ENCODE assay signal across 29 mouse cellular contexts in the genomic region with DNA sequence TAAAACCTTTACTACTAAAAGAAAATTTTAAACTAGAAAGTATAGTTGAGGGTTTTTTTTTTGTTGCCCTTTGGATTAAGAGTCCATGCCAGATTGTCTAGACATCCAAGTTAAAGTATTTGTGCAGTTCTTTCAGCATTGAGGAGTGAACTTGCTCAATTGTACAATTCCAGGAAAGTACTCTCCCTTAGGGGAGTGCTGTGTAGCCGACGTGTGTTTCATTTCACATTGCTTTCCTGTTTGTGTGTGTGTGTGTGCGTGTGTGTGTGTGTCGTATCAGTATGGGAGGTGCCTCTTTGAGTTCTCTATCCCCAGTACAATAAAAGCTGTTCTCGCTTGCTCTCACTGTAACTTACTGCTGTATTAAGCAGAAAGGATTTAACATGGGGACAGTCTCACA.
DNase-seq lines count a peak whose midpoint lies in the region; ATAC-seq and TF ChIP-seq lines count a peak whose summit lies in the region.
"Had no signal": no experiment of that assay in that cellular context is flagged by ENCODE, and none has a peak within 500 bp of the region (broad histone marks: within the 10 kb centered on the region; RNA-seq: fewer than 3 reads in every experiment).

No protein-coding gene starts in this region.

- H3K4me2 ChIP-seq in hindbrain, embryonic 13.5 days, result no peak overlapping the region
- H3K4me2 ChIP-seq in hindbrain, embryonic 12.5 days (replicated peaks), result no peak overlapping the region
- no peak overlapping the region for H3K4me2 ChIP-seq in lung, postnatal 0 days (replicated peaks; ENCODE audit: low read depth, low read length)
- H3K4me2 ChIP-seq: intestine, embryonic 15.5 days; kidney, embryonic 15.5 days; limb, embryonic 12.5 days; liver, embryonic 11.5 days; midbrain, embryonic 15.5 days; neural tube, embryonic 12.5 days had no signal

- peaks cover 42% of the 10 kb centered on the region for H3K36me3 ChIP-seq in hindbrain, embryonic 13.5 days
- peaks cover 34% of the 10 kb centered on the region for H3K36me3 ChIP-seq in hindbrain, embryonic 12.5 days
- no peaks in the 10 kb centered on the region for H3K36me3 ChIP-seq in lung, postnatal 0 days (ENCODE audit: insufficient read depth, low read length)
- H3K36me3 ChIP-seq: intestine, embryonic 15.5 days had no signal

- no peaks in the 10 kb centered on the region for H3K27me3 ChIP-seq in hindbrain, embryonic 13.5 days
- H3K27me3 ChIP-seq in hindbrain, embryonic 12.5 days, result no peaks in the 10 kb centered on the region
- H3K27me3 ChIP-seq in lung, postnatal 0 days (replicated peaks; ENCODE audit: insufficient read depth, low read length), result no peaks in the 10 kb centered on the region
- H3K27me3 ChIP-seq: intestine, embryonic 15.5 days; kidney, embryonic 15.5 days; limb, embryonic 12.5 days; midbrain, embryonic 15.5 days; neural tube, embryonic 12.5 days had no signal

- peak; percentile 71 for TF ChIP-seq EP300 in lung, postnatal 0 days (IDR thresholded peaks at IDR 0.05)

- H3K9me3 ChIP-seq in hindbrain, embryonic 13.5 days, result no peaks in the 10 kb centered on the region
- H3K9me3 ChIP-seq in hindbrain, embryonic 12.5 days (replicated peaks), result no peaks in the 10 kb centered on the region
- no peaks in the 10 kb centered on the region for H3K9me3 ChIP-seq in lung, postnatal 0 days (ENCODE audit: low read length)
- H3K9me3 ChIP-seq: intestine, embryonic 15.5 days; kidney, embryonic 15.5 days; limb, embryonic 12.5 days; midbrain, embryonic 10.5 days; midbrain, embryonic 15.5 days; neural tube, embryonic 12.5 days had no signal

- TF ChIP-seq CTCF in lung, postnatal 0 days (IDR thresholded peaks at IDR 0.05), result no peak

- H3K4me1 ChIP-seq in hindbrain, embryonic 13.5 days (replicated peaks), result peaks cover 19% of the 10 kb centered on the region
- H3K4me1 ChIP-seq in hindbrain, embryonic 12.5 days, result peaks cover 21% of the 10 kb centered on the region
- peaks cover 8% of the 10 kb centered on the region; the same call in 1 of the 2 replicates for H3K4me1 ChIP-seq in lung, postnatal 0 days (ENCODE audit: insufficient read depth, low read depth, low read length)

- ATAC-seq in hindbrain, embryonic 13.5 days (ENCODE audit: low FRiP score), result no peak
- ATAC-seq in hindbrain, embryonic 12.5 days (ENCODE audit: low FRiP score), result no peak
- ATAC-seq in lung, postnatal 0 days, result peak; percentile 78
- ATAC-seq: activated CD4-positive, CD25-positive, alpha-beta regulatory T cell, adult 4 months; forebrain, embryonic 16.5 days; hindbrain, embryonic 16.5 days; intestine, embryonic 15.5 days; midbrain, embryonic 15.5 days had no signal

- WGBS in hindbrain, embryonic 13.5 days, result 74% methylated on average over 5 of the region's 5 CpGs
- WGBS in hindbrain, embryonic 12.5 days, result 73% methylated on average over 5 of the region's 5 CpGs
- 55% methylated on average over 5 of the region's 5 CpGs for WGBS in lung, postnatal 0 days

- H3K9ac ChIP-seq in hindbrain, embryonic 13.5 days, result no peak overlapping the region
- no peak overlapping the region for H3K9ac ChIP-seq in hindbrain, embryonic 12.5 days
- no peak overlapping the region for H3K9ac ChIP-seq in lung, postnatal 0 days (replicated peaks; ENCODE audit: low read depth)
- H3K9ac ChIP-seq: intestine, embryonic 15.5 days; kidney, embryonic 15.5 days; limb, embryonic 12.5 days; midbrain, embryonic 15.5 days; neural tube, embryonic 12.5 days had no signal

- no peak overlapping the region for H3K4me3 ChIP-seq in hindbrain, embryonic 13.5 days
- H3K4me3 ChIP-seq in hindbrain, embryonic 12.5 days, result no peak overlapping the region
- H3K4me3 ChIP-seq in lung, postnatal 0 days (ENCODE audit: low read depth, low read length), result no peak overlapping the region
- H3K4me3 ChIP-seq: gastrocnemius, adult 2 months; intestine, embryonic 15.5 days; kidney, embryonic 15.5 days; layer of hippocampus, adult 2 months; left cerebral cortex, adult 2 months; limb, embryonic 12.5 days; midbrain, embryonic 10.5 days; midbrain, embryonic 15.5 days; neural tube, embryonic 12.5 days had no signal

- 0 out of 2 replicates have a peak overlapping the region, but pooled peaks have one; percentile 4 for H3K27ac ChIP-seq in hindbrain, embryonic 13.5 days
- H3K27ac ChIP-seq in hindbrain, embryonic 12.5 days, result no peak overlapping the region
- no peak overlapping the region for H3K27ac ChIP-seq in lung, postnatal 0 days (ENCODE audit: low read length)
- H3K27ac ChIP-seq: gastrocnemius, adult 2 months; intestine, embryonic 15.5 days; layer of hippocampus, adult 2 months; left cerebral cortex, adult 2 months; limb, embryonic 12.5 days; midbrain, embryonic 10.5 days; midbrain, embryonic 15.5 days had no signal

- peak; percentile 90 for DNase-seq in lung, postnatal 0 days (ENCODE audit: low spot score)
- DNase-seq in lung, postnatal 10 days, result no peak
- peak; percentile 82 for DNase-seq in adipocyte (ENCODE audit: low spot score)
- peak; percentile 34 for DNase-seq in fat pad, adult 2 months (ENCODE audit: extremely low read depth, low read depth, low spot score)
- DNase-seq: adrenal gland, adult 8-10 months; B cell, adult 2 months; cerebellum, adult 11 months; cerebellum, adult 9-10 months; cerebellum, postnatal 36 days; gastrocnemius, adult 2 months; gastrocnemius, postnatal 36 days; heart, postnatal 36 days; kidney, postnatal 25 days; retina, postnatal 1 day; right cerebral cortex, postnatal 14 days had no signal
